Mouse (Mus musculus) E14TG2a.4 (cell line): ENCODE results near the gene Gstt1.

Source experiments
- H3K27me3 ChIP-seq: 2 replicates; pipeline ENCODE4 v1.6.1; 2014; ENCODE audit warnings: low read length, control low read depth; ENCODE audit not compliant: insufficient read depth
- H3K36me3 ChIP-seq: 2 replicates; pipeline ENCODE4 v1.6.1; 2014; ENCODE audit warnings: low read length, control low read depth; ENCODE audit not compliant: insufficient read depth
- H3K4me1 ChIP-seq: replicated peaks from 2 replicates; pipeline ENCODE4 v1.6.1; 2014; ENCODE audit warnings: low read depth, low read length, control low read depth
- H3K4me3 ChIP-seq: replicated peaks from 2 replicates; pipeline ENCODE4 v1.5.1; 2014; ENCODE audit warnings: mild to moderate bottlenecking, low read length
- H3K9me3 ChIP-seq: 2 replicates; pipeline ENCODE4 v1.6.1; 2014; ENCODE audit warnings: low read length, control low read depth
- CTCF ChIP-seq: conservative IDR thresholded peaks from 2 replicates; pipeline ENCODE4 v1.5.1; 2014; ENCODE audit warnings: low read length
- NANOG ChIP-seq: IDR thresholded peaks from 2 replicates; pipeline ENCODE4 v1.6.1; 2014; ENCODE audit warnings: borderline replicate concordance, low read length, mixed read lengths
- POU5F1 ChIP-seq: IDR thresholded peaks from 2 replicates; pipeline ENCODE4 v1.6.1; 2014; ENCODE audit warnings: low read length, borderline replicate concordance

Gene Gstt1

DNA sequence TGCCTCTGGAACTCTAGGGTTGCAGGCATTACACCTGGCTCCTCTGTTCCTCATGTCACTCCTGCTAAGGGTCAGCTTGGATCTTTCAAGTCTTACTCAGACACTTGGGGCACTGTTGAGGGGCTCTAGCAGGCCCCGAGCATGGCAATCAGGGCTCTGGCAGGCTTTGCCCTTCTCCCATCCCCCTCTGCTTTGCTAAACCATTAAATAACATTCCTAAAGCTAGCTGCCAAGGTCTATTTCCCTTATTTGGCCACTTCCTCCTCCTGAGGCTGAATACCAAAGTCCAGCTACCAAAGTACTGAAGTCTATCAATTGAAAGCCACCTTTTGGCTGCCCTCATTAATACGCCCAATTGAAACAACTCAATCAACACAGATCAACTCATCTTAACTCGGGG, 3.5 kb downstream of the Gstt1 start:
- Histone ChIP-seq H3K9me3 (no peaks in the 10 kb centered on the region), H3K36me3 (no peaks in the 10 kb centered on the region), H3K4me3 (no peak overlapping the region), H3K27me3 (peaks cover 29% of the 10 kb centered on the region), H3K4me1 (peaks cover 61% of the 10 kb centered on the region)
- TF ChIP-seq NANOG (no peak), POU5F1 (no peak), CTCF (no peak)

DNA sequence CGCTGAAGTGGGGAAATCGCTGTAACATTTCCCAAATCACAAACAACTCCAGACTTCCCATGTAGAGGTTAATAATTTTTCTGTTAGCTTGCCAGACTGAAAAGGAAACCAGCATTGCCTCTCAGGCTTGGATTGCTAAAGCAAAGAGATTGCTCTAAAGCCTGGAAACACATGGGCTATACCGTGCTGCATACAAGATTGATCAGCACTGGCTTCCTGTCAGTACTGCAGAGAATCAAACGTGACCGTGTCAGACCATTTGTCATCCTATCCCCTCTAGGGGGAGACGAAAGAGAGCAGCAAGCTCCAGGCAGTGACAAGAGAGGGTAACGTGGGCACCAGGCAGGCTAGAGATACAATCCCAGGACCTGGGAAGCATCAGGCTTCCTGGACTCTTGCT, 7.6 kb downstream of the Gstt1 start:
- Histone ChIP-seq H3K36me3 (no peaks in the 10 kb centered on the region), H3K9me3 (no peaks in the 10 kb centered on the region), H3K4me3 (no peak overlapping the region), H3K4me1 (peaks cover 34% of the 10 kb centered on the region), H3K27me3 (0 out of 2 replicates have a peak, but pooled peaks cover 3% of the 10 kb centered on the region)
- TF ChIP-seq POU5F1 (no peak), NANOG (no peak), CTCF (no peak)

DNA sequence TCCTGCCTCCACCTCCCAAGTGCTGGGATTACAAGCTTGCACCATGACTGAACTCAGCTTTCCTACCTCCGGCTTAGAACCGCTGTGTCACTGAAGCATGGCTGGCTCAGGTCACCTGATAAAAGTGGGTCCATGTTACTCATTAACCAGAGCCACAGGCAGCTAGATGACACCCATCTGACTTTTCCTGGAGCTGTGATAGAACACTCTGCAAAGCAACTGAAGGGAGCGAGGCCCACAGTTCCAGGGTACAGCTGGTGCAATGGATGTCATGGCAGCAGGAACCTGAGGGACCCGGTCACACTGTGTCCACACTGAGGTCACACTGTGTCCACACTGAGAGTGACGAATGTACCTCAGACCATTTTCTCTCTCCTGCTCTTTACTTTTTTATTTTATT, 8.5 kb downstream of the Gstt1 start:
- Histone ChIP-seq H3K4me1 (peaks cover 25% of the 10 kb centered on the region), H3K9me3 (no peaks in the 10 kb centered on the region), H3K4me3 (no peak overlapping the region), H3K27me3 (0 out of 2 replicates have a peak, but pooled peaks cover 6% of the 10 kb centered on the region), H3K36me3 (no peaks in the 10 kb centered on the region)
- TF ChIP-seq POU5F1 (no peak), NANOG (no peak), CTCF (no peak)

GRCm38 (mm10) chr10:75789081-75789735, 9.2 kb downstream of the Gstt1 start:
- no peak for TF ChIP-seq POU5F1
- TF ChIP-seq CTCF = no peak
- no peak for TF ChIP-seq NANOG
- Histone ChIP-seq H3K27me3 (0 out of 2 replicates have a peak, but pooled peaks cover 8% of the 10 kb centered on the region), H3K4me3 (no peak overlapping the region), H3K9me3 (no peaks in the 10 kb centered on the region), H3K4me1 (peaks cover 19% of the 10 kb centered on the region), H3K36me3 (no peaks in the 10 kb centered on the region)

DNA sequence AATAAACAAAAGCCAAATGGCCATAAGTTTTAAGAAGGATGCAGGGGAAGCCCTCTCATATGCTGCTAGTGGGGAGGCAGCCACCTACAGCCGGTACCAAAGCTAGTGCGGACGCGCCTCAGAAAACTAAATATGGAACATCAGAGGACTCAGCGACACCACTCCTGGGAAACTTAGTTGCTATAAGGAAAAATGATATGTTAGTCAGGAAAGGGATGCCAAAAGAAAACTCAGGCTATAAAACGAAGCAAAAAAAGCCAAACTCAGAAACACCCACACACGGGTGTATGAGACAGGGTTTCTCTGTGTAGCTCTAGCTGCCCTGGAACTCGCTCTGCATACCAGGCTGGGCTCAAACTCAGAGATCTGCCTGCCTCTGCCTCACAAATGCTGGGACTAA, 10.1 kb downstream of the Gstt1 start:
- TF ChIP-seq NANOG (no peak), CTCF (no peak), POU5F1 (no peak)
- no peak overlapping the region for H3K4me3 ChIP-seq

GRCm38 (mm10) chr10:75785442-75785841, 12.9 kb downstream of the Gstt1 start:
- peaks cover 34% of the 10 kb centered on the region for H3K27me3 ChIP-seq
- H3K36me3 ChIP-seq = no peaks in the 10 kb centered on the region
- no peak overlapping the region for H3K4me3 ChIP-seq
- H3K4me1 ChIP-seq = peaks cover 22% of the 10 kb centered on the region
- H3K9me3 ChIP-seq = no peaks in the 10 kb centered on the region
- no peak for TF ChIP-seq NANOG
- no peak for TF ChIP-seq POU5F1
- no peak for TF ChIP-seq CTCF

More for the DNA sequence above, 10.1 kb downstream of the Gstt1 start:
- no peaks in the 10 kb centered on the region for H3K9me3 ChIP-seq
- H3K27me3 ChIP-seq = peaks cover 17% of the 10 kb centered on the region; the same call in 1 of the 2 replicates
- H3K4me1 ChIP-seq = peaks cover 9% of the 10 kb centered on the region
- no peaks in the 10 kb centered on the region for H3K36me3 ChIP-seq

GRCm38 (mm10) chr10:75780769-75781578, 17.4 kb downstream of the Gstt1 start, which contains the start of the genes Gm20441 and Gstt3:
Gm20441 (minus strand) TSS chr10:75780954.
Gstt3 (minus strand) TSS chr10:75781414.
- no peak for TF ChIP-seq CTCF
- no peak for TF ChIP-seq NANOG
- no peak for TF ChIP-seq POU5F1
- peak within 1 kb of the TSS; percentile 85 for H3K4me3 ChIP-seq
- peaks cover 56% of the 10 kb centered on the region for H3K27me3 ChIP-seq
- H3K9me3 ChIP-seq = no peaks in the 10 kb centered on the region
- no peaks in the 10 kb centered on the region for H3K36me3 ChIP-seq
- peaks cover 26% of the 10 kb centered on the region for H3K4me1 ChIP-seq
